Mouse (Mus musculus): Measurements from ENCODE around the gene Map2k5.

The Map2k5 gene

DNA sequence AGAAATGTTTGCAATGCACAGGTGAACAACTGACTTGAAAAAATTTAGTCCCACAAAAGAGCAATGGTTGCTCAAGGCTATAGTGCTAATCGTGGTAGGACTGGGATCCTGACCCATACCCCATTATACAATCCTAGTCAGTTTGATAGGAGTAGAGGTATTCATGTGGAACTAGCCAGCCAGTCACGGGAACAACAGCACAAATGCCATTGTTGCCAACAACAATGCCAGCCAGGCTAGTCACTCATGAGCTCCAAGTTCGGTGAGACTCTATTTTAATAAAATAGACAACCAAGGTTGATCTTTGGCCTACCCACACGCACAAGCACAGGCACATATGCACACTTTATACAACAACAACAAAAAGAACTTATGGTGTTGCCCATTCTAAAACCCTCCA is 120.0 kb downstream of the Map2k5 start:
- no peak for DNase-seq (ENCODE audit: low spot score)

DNA sequence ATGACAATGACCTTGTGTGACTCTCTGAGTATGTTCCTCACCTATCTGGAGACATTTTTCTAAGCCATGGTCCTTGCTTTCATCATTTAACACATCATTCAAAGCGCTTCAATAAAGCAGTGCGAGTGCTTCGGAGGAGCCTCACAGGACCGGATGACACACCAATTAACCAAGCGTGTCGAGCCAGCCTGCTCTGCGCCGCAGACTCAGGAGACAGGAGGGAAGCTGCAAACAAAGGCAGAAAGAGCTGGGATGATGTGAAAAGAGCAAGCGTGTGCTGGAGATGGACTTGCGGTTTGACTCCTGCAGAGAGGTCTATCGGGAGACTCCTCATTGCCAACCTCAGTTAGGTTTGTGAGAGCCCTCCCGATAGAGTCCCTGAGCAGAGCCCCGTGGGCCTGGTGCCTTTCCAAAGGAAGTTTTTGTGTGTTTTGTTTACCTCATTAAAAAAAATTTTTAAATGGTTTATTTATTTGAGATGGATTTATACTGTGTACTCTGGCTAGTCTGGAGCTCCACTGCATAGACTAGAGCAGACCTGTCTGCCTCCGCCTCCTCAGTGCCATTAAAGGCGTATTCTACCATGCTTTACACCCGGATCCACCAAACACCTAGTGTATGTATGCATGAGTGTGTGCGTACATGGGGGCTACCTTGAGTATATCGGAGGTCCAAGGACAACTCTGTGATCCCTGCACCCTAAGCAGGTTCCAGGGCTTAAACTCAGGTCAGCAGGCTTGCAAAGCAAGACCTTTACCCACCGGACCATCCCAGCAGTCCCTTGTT is 126.7 kb downstream of the Map2k5 start:
- no peak for DNase-seq (ENCODE audit: low spot score)

DNA sequence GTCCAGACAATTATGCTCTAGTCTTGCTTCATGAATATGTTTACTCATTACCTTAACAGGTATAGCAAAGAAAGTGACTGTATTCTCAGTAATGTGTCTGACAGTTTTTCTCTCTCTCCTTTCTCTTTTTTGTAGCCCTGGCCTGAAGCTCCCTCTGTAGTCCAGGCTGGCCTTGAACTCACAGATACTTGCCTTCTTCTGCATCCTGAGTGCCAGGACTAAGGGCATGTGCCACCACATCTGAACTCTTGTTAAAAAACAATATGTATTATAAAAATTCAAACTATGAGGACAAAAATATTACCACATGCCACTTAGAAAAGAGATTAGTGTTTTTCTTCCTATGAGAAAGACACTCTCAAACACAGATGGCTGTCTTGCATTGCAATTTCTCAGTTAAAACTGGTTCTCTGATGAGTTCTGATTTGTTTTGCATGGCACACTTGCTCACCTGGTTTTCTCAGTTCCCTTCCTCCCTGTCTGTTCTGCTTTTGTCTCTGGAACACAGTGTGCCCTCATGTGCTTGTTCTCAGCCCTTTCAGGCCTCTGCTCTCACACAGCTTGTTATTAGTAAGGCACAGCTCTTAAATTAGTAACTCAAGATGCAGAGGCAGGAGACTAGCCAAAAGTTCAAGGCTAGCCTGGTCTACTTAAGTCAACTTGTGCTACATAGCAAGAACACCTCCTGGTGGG is 129.5 kb downstream of the Map2k5 start:
- no peak for DNase-seq (ENCODE audit: low spot score)

GRCm38 (mm10) chr9:63246568-63247169 is 131.0 kb downstream of the Map2k5 start:
- peak; percentile 16 for DNase-seq (ENCODE audit: low spot score)

DNA sequence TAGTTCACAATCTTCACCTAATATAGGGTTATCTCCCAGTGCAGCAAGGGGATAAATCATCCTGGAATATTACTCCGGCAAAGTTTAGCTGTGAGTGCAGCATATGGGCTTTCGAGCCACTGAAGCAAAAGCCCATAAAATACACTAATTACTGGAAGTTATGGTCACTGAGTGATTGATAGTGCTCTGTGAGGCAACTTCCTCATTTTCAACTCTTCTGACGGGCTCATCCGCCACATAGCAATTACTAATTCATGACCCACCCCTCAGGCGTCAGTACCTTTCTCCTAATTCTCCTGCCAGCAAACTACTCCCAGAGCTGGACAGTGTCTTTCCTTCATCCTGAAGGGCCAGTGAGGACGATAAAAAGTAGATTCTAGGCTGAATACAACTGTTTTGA is 135.7 kb downstream of the Map2k5 start:
- DNase-seq (ENCODE audit: low spot score) = no peak

- DNase-seq (ENCODE audit: low spot score) = no peak
These were observed 136.5 kb downstream of the Map2k5 start for GRCm38 (mm10) chr9:63241241-63241640.

DNA sequence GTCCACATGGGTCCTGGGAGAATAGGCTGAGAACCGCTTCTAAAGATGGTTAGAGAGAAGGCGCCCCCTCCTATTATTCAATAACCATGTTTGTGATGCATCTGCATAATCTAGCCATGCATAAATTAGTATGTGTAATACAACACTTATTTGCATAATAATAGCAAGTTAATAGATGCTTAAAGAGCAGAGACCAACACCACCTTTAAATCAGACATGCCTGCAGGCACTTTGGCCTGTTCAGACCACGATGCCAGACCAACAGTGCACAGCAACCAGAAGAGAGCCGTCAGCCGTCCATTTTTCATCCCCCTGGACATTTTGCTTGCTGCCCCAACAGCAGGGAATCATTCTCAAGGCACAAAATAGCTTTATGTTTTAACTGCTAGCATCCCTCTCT is 143.3 kb downstream of the Map2k5 start:
- no peak for DNase-seq (ENCODE audit: low spot score)

- no peak for DNase-seq (ENCODE audit: low spot score)
These were observed 147.4 kb downstream of the Map2k5 start for GRCm38 (mm10) chr9:63230289-63230688.

GRCm38 (mm10) chr9:63229124-63229523 is 148.6 kb downstream of the Map2k5 start:
- DNase-seq (ENCODE audit: low spot score) = peak; percentile 40

DNA sequence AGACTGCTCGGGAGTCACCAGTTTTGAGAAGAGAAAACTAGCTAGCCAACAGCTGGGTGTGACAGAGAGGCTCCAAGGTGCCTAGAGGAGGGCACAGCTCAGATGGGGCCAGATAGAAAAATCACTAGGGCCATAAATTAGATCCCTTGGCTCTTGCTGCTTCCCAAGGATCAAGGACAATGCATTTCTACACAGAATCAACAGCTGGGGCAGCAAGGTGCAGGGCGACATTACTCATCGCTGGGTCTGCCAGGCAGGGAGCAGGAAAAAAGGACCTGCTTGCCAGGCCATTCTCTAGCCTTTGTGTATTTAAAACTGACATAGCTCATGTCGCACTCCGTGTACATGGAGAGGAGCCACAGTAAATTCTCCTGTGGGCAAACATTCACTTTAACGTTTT is 155.5 kb downstream of the Map2k5 start:
- no peak for DNase-seq (ENCODE audit: low spot score)

- DNase-seq (ENCODE audit: low spot score) = no peak
These were observed 157.9 kb downstream of the Map2k5 start for GRCm38 (mm10) chr9:63219851-63220250.

DNA sequence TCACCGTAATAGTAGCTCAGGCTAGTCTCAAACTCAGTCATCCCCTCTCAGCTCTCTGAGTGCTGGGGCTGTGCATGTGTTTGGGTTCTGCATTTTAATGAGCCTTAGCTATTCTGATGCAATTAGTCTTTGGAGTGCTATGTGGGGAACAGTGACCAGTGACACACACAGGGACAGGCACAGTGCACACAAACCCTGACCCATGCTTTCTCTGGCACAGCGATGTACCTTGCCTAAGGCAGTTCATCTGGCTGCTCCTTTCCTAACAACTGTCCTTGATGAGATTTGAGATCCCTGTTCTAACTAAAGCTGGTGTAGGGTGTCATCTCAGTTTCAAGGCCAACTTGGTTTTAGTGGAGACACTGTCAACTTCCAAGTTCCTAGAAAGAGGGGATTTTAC is 162.7 kb downstream of the Map2k5 start:
- DNase-seq (ENCODE audit: low spot score) = no peak

GRCm38 (mm10) chr9:63206769-63207276 is 170.9 kb downstream of the Map2k5 start:
- DNase-seq (ENCODE audit: low spot score) = no peak

- DNase-seq (ENCODE audit: low spot score) = no peak
These were observed 174.2 kb downstream of the Map2k5 start for GRCm38 (mm10) chr9:63203461-63203860.

DNA sequence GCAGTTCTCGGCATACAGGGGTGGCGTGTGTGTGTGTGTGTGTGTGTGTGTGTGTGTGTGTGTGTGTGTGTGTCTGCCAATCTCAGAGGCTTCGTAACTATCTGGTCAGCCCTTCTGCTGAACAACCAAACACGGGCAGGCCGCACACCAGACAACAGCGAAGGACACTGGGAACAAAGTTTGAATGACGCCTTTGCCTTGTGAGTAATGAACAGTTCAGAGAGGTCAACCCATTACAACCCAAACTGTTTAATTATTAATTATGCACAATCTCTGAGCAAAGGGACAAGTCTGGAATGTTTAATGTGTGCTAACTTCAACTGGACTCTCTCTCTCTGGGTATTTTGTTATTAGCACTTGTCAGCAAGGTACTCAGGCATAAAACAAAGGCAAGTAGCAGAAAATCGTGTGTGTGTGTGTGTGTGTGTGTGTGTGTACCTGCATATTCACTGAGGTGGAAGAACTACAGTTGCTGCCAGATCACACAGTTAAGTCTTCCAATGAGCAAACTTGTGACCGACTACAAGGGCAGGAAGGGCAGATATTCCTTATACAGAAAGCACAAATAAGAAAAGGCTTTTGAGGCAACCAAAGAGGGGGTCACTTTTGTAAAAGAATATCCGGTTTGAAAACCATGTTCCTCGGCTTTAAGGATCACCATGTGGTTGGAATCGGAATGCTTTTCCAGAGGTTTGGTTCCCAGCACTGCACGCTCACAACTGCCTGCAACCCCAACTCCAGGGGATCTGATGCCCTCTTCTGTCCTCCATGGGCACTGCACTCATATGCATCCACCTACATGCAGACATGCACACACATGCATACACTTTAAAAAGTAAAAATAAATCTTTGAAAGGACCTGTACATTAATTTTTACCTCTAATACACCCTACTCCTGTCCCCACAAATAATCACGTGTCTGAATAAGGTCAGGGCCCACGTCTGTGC is 176.1 kb downstream of the Map2k5 start:
- DNase-seq (ENCODE audit: low spot score) = no peak

- no peak for DNase-seq (ENCODE audit: low spot score)
These were observed 180.4 kb downstream of the Map2k5 start for GRCm38 (mm10) chr9:63197252-63197651.

DNA sequence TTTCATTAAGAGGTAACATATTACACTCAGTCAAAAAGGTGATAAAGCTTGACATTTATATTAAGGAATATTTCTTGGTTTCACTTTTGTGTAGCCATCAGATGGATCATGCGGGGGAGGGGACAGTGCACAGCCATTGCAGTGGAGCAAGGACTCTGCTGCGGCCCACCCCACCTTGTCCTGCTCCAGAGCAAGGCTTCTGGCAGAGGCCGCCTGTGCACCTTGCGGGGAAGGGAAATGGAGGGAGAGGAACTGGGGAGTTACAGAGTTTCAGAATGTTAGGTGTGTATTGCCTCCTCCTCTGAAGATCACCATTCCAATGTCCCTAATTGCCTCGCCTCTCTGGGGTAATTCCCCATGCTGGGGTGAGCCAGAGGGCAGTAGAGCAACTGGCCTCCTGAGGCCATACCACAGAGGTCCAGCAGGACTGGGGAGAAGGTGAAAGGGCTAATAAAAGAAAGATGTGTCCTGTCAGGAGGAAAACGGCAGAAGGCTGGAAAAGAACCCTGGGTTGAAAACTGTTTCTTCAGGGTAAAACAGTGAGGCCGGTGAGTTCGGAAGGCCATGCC is 181.5 kb downstream of the Map2k5 start:
- no peak for DNase-seq (ENCODE audit: low spot score)

- DNase-seq (ENCODE audit: low spot score) = no peak
These were observed 182.2 kb downstream of the Map2k5 start for GRCm38 (mm10) chr9:63195523-63195922.

DNA sequence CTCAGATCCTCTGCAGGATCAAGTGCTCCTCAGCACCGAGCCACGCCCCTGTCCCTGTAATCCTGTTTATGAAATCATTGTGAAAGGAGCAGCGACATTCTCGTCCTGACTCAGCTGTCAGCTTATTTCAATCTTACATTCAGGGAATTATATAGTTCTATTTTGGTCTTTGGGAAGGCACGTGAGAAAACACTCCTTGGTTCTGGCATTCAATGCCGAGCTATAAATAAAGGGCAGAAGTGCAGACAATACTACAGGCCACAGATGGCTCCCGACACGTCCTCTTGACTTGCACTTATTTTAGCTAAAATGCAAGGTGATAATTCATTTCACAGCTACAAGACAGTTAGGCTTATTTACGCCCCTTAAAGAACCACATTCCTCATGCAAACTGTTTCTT is 182.9 kb downstream of the Map2k5 start:
- no peak for DNase-seq (ENCODE audit: low spot score)

DNA sequence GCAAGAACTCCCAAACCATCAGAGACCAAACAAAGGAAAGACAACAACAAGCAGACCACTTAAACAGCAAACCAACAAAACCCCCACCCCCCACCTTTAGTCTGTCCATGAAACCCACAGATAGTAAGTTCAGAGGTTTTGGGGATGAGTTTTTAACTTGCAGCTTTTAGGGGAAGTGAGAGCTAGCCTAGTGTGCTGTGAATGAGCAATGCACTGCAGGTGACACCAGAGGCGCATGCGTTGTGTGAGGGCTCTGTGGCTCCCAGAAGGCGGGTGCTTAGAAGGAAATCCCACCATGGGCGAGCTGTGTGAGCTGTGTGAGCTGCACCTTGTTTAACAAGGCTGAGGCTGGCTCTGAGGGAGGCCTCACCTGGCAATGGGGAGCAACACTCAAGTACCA is 184.9 kb downstream of the Map2k5 start:
- DNase-seq (ENCODE audit: low spot score) = no peak

DNA sequence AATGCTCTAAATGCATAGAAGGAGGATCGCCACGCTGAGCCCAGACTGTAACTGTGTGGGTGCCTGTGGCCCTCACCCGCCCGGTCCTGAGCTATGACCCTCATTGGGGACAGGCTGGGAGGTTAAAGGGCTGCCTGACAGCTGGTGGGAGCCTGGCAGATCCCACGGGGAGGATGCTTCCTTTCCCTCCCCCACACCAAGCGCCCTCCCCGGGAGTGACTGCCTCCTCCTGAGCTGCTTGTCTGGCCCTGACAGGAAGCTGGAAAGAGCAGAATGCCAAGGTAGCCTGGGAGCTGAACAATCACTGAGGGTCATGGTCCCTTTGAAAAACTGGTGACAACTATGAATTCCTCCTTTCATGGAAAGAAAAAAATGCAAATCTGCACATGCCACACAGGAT is 190.4 kb downstream of the Map2k5 start:
- no peak for DNase-seq (ENCODE audit: low spot score)

DNA sequence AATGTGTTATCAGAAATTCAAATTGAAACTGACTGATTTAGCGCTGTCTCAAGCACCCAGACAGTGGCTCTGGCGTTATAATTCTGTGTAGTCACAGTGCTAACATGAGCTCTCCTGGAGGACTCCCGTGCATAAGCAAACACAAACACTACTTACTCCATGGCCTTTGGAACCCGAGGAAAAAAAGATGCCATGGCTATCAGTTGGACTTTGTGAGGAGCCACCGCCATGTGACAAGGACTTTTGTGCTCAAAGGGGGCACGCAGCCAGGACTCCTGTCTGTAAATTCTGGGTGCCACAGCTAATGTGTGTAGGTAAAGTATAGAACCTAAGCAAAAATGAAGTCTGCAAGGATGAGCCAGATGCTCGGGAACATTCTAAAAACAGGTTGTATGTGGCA is 192.5 kb downstream of the Map2k5 start:
- no peak for DNase-seq (ENCODE audit: low spot score)
